Mouse (Mus musculus): ENCODE measurements around the gene Mindy2. TPM values are rescaled to one million over a fixed set of nuclear protein-coding genes. Genes with fewer than 3 reads are reported as not detected.
"Not testable (repeated sequence)": the region's sequence is repeated elsewhere in the genome, so short reads cannot be mapped to it uniquely, and the experiment has no call there.

Gene Mindy2
- total RNA-seq, 2 experiments from 2014 or later: 14.8 to 15.2 TPM

DNA sequence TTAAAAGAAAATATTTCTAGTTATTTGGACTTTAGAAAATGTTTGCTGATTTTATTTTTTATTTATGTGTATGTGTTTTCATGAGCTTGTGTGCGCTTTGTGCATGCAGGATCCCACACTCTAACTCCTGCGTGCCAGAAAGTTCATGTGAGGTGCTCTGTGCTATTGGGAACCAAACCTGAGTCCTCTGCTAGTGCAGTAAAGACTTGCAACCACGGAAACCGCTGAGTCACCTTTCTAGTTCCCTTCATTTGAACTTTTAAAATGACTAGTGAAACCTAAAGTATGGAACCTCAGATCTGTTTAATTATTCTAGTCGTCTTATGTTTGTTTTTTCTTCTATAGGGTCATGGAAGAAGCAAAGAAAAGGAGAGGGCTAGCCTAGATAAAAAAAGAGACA is 76.0 kb downstream of the Mindy2 start:
- DNase-seq: no peak

DNA sequence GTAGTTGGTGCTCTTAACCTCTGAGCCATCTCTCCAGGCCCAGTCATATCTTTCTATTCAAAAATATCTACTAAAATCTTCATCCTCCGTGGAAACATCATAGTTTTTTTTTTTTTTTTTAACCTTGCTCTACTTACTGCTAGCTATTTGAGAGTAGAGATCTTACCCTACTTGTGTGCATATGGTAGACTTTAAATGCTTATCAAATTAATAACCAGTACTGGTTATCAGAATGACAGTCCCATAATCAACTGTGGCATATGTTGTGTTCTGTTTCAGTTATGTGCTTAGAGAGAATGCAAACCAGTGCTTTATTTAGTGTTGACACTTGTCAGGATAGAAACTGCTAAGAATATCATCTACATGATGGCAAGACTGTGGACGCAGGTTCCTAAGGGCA is 78.9 kb downstream of the Mindy2 start:
- no peak for DNase-seq

DNA sequence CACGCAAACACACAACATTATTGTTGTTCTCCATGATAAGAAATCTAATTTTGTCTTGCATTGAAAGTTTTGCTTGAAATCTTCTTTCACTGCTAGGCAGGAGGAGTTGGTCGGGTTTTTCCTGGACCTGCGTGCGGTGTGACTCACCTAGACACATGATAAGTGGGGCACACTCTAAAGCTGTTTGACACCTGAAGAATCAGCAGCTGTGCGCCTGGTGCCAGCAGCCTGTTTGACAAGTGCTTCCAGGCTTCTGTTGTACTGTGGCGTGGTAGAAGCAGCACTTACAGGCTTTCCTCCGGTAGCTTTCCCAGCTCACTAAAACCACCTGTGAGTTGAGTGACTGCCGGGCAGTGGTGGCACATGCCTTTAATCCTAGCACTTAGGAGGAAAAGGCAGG is 86.6 kb downstream of the Mindy2 start:
- no peak for DNase-seq

DNA sequence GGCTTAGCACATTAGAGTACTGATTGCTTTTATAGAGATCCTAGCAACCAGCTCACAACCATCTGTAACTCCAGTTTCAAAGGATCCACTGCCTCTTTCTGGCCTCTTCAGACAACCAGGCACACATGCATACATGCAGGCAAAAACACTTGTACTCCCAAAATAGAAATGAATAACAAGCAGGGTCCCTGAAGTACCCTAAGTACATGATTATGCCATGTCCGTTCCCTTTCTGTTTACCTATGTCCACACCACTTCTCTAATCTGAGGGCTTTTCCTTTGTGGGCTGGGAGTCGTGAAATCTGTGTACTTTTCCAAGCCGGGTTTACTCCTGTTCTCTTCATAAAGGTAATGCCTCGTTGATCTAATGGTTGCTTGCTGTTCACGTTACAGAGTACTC is 89.3 kb downstream of the Mindy2 start:
- no peak for DNase-seq

DNA sequence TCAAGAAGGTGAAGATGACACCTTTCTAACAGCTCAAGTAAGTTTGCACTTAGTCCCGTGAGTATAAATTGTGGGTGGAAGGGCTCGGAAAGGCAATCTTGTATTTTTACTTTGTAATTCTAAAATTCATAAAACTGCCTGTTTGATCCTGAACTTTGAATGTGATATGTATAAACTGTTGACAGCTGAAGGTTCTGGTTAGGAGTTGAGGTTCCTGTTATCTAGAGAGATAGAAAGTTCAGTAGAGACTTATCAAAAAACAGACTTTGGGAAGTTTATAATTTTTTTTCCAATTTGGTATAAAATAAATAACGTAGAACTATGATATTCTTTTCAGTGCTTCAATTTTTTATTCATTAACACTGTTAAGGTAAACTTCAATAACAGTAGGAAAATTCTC is 94.1 kb downstream of the Mindy2 start:
- DNase-seq: no peak

DNA sequence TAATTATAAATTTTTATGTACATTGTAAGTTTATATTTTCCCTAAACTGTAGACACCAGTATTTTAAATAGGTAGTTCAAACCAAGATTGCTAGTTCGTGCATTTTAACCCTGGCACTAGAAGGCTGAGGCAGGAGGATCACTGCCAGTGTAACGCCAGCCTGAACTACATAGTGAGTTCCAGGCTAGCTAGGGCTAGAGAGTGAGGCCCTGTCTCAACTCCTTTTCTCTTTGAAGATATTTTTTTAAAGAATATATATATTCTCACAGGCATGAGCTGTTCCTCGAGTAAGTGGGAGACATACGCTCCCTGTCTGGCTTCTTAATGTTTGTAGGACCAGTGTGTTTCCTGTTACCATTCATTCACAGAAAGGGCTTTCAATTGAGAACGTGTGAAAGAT is 100.2 kb downstream of the Mindy2 start:
- no peak for DNase-seq

DNA sequence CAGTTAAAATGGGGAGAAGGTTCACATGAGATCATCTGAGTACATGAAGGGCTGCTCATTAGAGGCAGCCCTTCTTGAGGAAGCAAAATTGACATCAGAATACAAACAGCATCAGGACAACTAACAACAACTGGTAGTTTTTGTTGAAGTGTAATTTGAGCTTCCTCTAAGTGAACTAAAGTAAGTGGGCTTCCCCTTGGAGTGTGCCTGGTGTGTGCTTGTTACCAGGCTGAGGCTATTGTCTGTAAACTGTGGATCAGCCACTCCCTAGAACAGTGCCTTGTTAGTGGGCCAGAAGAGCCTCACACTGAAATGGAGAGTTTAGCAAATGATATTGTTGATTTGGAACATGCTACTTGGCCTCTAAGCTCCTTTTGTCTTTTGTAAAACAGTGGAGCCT is 101.5 kb downstream of the Mindy2 start:
- no peak for DNase-seq

DNA sequence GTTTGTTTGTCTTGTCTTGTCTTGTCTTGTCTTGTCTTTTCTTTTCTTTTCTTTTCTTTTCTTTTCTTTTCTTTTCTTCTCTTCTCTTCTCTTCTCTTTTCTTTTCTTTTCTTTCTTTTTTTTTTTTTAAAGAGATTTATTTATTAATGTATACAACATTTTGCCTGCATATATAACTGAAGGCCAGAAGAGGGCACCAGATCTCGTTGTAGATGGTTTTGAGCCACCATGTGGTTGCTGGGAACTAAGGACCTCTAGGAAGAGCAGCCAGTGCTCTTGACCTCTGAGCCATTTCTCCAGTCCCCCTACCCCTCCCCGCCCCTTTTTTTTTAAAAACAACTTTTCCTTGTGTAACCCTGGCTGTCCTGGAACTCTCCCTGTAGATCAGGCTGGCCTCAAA is 104.7 kb downstream of the Mindy2 start:
- DNase-seq: not testable (repeated sequence)

DNA sequence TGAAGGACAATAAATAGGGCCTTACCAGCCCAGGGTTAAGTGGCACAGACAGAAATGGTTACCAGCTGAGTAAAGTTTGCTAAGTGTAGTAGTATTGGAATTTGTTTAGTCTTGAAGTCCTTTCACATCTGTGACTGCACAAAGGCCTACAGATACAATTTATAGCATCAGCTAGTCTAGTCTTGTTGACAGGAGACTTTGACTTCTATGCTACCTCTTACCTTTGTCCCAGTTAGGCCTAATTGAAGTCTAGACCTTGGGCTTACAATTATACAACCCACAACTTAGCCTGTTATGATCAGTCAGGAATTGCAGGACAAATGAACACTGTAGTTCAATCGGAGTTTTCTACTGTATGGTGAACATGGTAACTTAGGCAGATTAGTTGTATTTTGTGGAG is 105.5 kb downstream of the Mindy2 start:
- DNase-seq: no peak

Other genes starting within 250 kb of the Mindy2 start
- gene Ccnb2, start 235.6 kb downstream of the Mindy2 start, total RNA-seq (2021): under 1 TPM; 0.69 to 0.86 TPM
- 10 to 100 TPM; 12.0 to 12.2 TPM for gene Rnf111, start 153.4 kb downstream of the Mindy2 start, total RNA-seq (2021)
- 10 to 100 TPM; 13.7 to 14.8 TPM for gene Sltm, start 114.4 kb downstream of the Mindy2 start, total RNA-seq (2021)
- gene Gm10642, start 923 bp downstream of the Mindy2 start, total RNA-seq (2021): under 1 TPM in 1 of 2 experiments, not detected in 1; 0.21 TPM
- gene Adam10, start 21.8 kb upstream of the Mindy2 start, total RNA-seq (2021): 10 to 100 TPM; 16.2 to 19.2 TPM

All from gastrocnemius, postnatal 25 days (tissue).